In the genomic region with DNA sequence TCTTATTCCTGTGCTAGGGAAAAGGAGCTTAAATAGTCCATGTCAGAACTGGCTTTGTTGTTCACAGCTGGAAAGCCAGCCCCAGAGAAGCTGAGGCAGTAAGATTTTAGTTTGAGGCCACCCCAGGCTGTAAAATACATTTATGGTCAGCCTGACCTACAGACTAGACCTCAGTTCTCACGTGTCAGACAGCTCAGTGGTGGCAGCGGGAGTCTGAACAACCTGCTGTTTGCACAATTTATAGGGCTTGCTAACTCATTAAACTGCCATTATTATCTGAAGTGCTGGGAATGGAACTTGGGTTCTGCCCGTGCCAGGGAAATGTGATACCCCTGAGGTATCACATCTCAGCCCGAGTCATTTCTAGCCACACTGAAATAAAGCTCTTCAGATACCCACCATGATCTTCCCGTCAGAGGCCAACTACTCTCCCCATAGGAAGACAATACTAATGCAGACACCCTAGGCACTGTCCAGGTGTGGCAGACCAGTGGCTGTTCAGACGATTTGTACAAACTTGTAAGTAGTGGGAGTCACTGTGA, we compare ENCODE assay signal across 30 mouse cellular contexts. TPM values are rescaled to one million over a fixed set of nuclear protein-coding genes. Genes with fewer than 3 reads are reported as not detected.
DNase-seq lines count a peak whose midpoint lies in the region; ATAC-seq and TF ChIP-seq lines count a peak whose summit lies in the region.
"Had no signal": no experiment of that assay in that cellular context is flagged by ENCODE, and none has a peak within 500 bp of the region (broad histone marks: within the 10 kb centered on the region; RNA-seq: fewer than 3 reads in every experiment).

No protein-coding gene starts in this region.

- H3K4me2 ChIP-seq in kidney, embryonic 14.5 days (replicated peaks; ENCODE audit: low read depth, low read length) = no peak overlapping the region
- H3K4me2 ChIP-seq in kidney, postnatal 0 days (ENCODE audit: low read length) = no peak overlapping the region
- H3K4me2 ChIP-seq in intestine, embryonic 15.5 days (replicated peaks) = no peak overlapping the region
- H3K4me2 ChIP-seq in intestine, postnatal 0 days (replicated peaks; ENCODE audit: low read depth) = no peak overlapping the region
- H3K4me2 ChIP-seq in forebrain, postnatal 0 days (ENCODE audit: low read depth) = no peak overlapping the region
- H3K4me2 ChIP-seq: embryonic facial prominence, embryonic 13.5 days; forebrain, embryonic 12.5 days; forebrain, embryonic 15.5 days; heart, embryonic 12.5 days; heart, embryonic 15.5 days; hindbrain, embryonic 13.5 days had no signal

- H3K27ac ChIP-seq in kidney, embryonic 14.5 days (ENCODE audit: low read depth, low read length) = no peak overlapping the region
- no peak overlapping the region for H3K27ac ChIP-seq in kidney, adult 2 months (ENCODE audit: insufficient read depth, low read depth, low read length)
- no peak overlapping the region for H3K27ac ChIP-seq in kidney, postnatal 0 days
- H3K27ac ChIP-seq in intestine, embryonic 15.5 days = 0 out of 2 replicates have a peak overlapping the region, but pooled peaks have one; percentile 36
- H3K27ac ChIP-seq in intestine, postnatal 0 days (ENCODE audit: low read depth, low read length) = peak overlapping the region; percentile 64
- no peak overlapping the region for H3K27ac ChIP-seq in forebrain, postnatal 0 days (ENCODE audit: low read depth, low read length)
- H3K27ac ChIP-seq: embryonic facial prominence, embryonic 13.5 days; forebrain, embryonic 12.5 days; forebrain, embryonic 15.5 days; heart, embryonic 15.5 days; hindbrain, embryonic 10.5 days; hindbrain, embryonic 13.5 days had no signal

- peak; percentile 88 for ATAC-seq in kidney, embryonic 14.5 days (ENCODE audit: low FRiP score, low TSS enrichment)
- ATAC-seq in kidney, postnatal 0 days (replicated peaks; ENCODE audit: low FRiP score, low read depth) = no peak; the same call in 1 of the 2 replicates
- peak; percentile 76 for ATAC-seq in intestine, embryonic 15.5 days
- peak; percentile 56 for ATAC-seq in intestine, postnatal 0 days
- ATAC-seq in forebrain, postnatal 0 days = no peak
- ATAC-seq: forebrain, embryonic 15.5 days; hindbrain, embryonic 16.5 days; Patski had no signal

- no peak for TF ChIP-seq POLR2A in kidney, adult 2 months (IDR thresholded peaks at IDR 0.05; ENCODE audit: low read depth, low read length)

- H3K4me3 ChIP-seq in kidney, embryonic 14.5 days (ENCODE audit: low read length) = no peak overlapping the region
- H3K4me3 ChIP-seq in kidney, adult 2 months (ENCODE audit: insufficient read depth, low read depth, low read length) = no peak overlapping the region
- no peak overlapping the region for H3K4me3 ChIP-seq in kidney, postnatal 0 days (replicated peaks; ENCODE audit: low read depth, low read length)
- H3K4me3 ChIP-seq in intestine, embryonic 15.5 days (replicated peaks) = no peak overlapping the region
- H3K4me3 ChIP-seq in intestine, postnatal 0 days (ENCODE audit: low read depth, low read length) = no peak overlapping the region
- no peak overlapping the region for H3K4me3 ChIP-seq in forebrain, postnatal 0 days (ENCODE audit: low read depth, low read length)
- H3K4me3 ChIP-seq: embryonic facial prominence, embryonic 13.5 days; erythroblast, embryonic 14.5 days; forebrain, embryonic 12.5 days; forebrain, embryonic 15.5 days; heart, embryonic 12.5 days; heart, embryonic 15.5 days; hindbrain, embryonic 10.5 days; hindbrain, embryonic 13.5 days had no signal

- H3K9me3 ChIP-seq in kidney, embryonic 14.5 days (ENCODE audit: control insufficient read depth, low read length) = no peaks in the 10 kb centered on the region
- H3K9me3 ChIP-seq in kidney, postnatal 0 days (replicated peaks; ENCODE audit: low read length) = no peaks in the 10 kb centered on the region
- H3K9me3 ChIP-seq in intestine, embryonic 15.5 days = no peaks in the 10 kb centered on the region
- no peaks in the 10 kb centered on the region for H3K9me3 ChIP-seq in intestine, postnatal 0 days (ENCODE audit: control insufficient read depth)
- no peaks in the 10 kb centered on the region for H3K9me3 ChIP-seq in forebrain, postnatal 0 days (ENCODE audit: low read length)
- H3K9me3 ChIP-seq: embryonic facial prominence, embryonic 13.5 days; forebrain, embryonic 12.5 days; forebrain, embryonic 15.5 days; G1E; heart, embryonic 12.5 days; heart, embryonic 15.5 days; hindbrain, embryonic 10.5 days; hindbrain, embryonic 13.5 days had no signal

- no peak for DNase-seq in kidney, adult 2 months
- DNase-seq in kidney, postnatal 0 days (ENCODE audit: low spot score) = peak; percentile 74
- DNase-seq in kidney, postnatal 10 days = no peak
- DNase-seq in forebrain, postnatal 0 days = no peak
- DNase-seq: adrenal gland, postnatal 10 days; adrenal gland, postnatal 36 days; B cell, adult 2 months; cerebellum, adult 18-20 months; cerebellum, adult 9-10 months; cerebellum, postnatal 14 days; heart, adult 18-20 months; heart, postnatal 10 days; heart, postnatal 36 days had no signal

- WGBS in kidney, embryonic 14.5 days = 16% methylated on average over 6 of the region's 6 CpGs
- 53% methylated on average over 6 of the region's 6 CpGs for WGBS in kidney, adult 2 months
- WGBS in kidney, postnatal 0 days = 18% methylated on average over 6 of the region's 6 CpGs
- WGBS in intestine, embryonic 15.5 days = 55% methylated on average over 6 of the region's 6 CpGs
- WGBS in intestine, postnatal 0 days = 42% methylated on average over 6 of the region's 6 CpGs
- 82% methylated on average over 6 of the region's 6 CpGs for WGBS in forebrain, postnatal 0 days

- H3K36me3 ChIP-seq in kidney, embryonic 14.5 days (ENCODE audit: control insufficient read depth, insufficient read depth, low read length) = peaks cover 87% of the 10 kb centered on the region
- H3K36me3 ChIP-seq in kidney, adult 2 months (ENCODE audit: control insufficient read depth, insufficient read depth, low read length) = no peaks in the 10 kb centered on the region; the same call in 1 of the 2 replicates
- peaks cover 55% of the 10 kb centered on the region for H3K36me3 ChIP-seq in kidney, postnatal 0 days (ENCODE audit: insufficient read depth, low read length)
- H3K36me3 ChIP-seq in intestine, embryonic 15.5 days = peaks cover 25% of the 10 kb centered on the region
- peaks cover 56% of the 10 kb centered on the region for H3K36me3 ChIP-seq in intestine, postnatal 0 days (ENCODE audit: control insufficient read depth, insufficient read depth)
- H3K36me3 ChIP-seq in forebrain, postnatal 0 days (ENCODE audit: insufficient read depth) = peaks cover 82% of the 10 kb centered on the region

- no peak for TF ChIP-seq CTCF in kidney, adult 2 months (conservative IDR thresholded peaks at IDR 0.05; ENCODE audit: insufficient read depth, insufficient read length, low read depth, low read length)
- TF ChIP-seq CTCF in kidney, postnatal 0 days (IDR thresholded peaks at IDR 0.05; ENCODE audit: low read depth) = no peak
- no peak for TF ChIP-seq CTCF in intestine, postnatal 0 days (IDR thresholded peaks at IDR 0.05; ENCODE audit: low read depth)
- no peak for TF ChIP-seq CTCF in forebrain, postnatal 0 days (IDR thresholded peaks at IDR 0.05; ENCODE audit: low read depth)

- H3K27me3 ChIP-seq in kidney, embryonic 14.5 days (ENCODE audit: control insufficient read depth, insufficient read depth, low read length) = no peaks in the 10 kb centered on the region
- H3K27me3 ChIP-seq in kidney, adult 2 months (replicated peaks; ENCODE audit: control insufficient read depth, insufficient read depth, low read length) = no peaks in the 10 kb centered on the region
- H3K27me3 ChIP-seq in kidney, postnatal 0 days (ENCODE audit: insufficient read depth, low read length) = no peaks in the 10 kb centered on the region
- no peaks in the 10 kb centered on the region for H3K27me3 ChIP-seq in intestine, embryonic 15.5 days (replicated peaks)
- no peaks in the 10 kb centered on the region for H3K27me3 ChIP-seq in intestine, postnatal 0 days (replicated peaks; ENCODE audit: control insufficient read depth, insufficient read depth, low read length)
- H3K27me3 ChIP-seq in forebrain, postnatal 0 days (ENCODE audit: insufficient read depth, low read length) = no peaks in the 10 kb centered on the region
- H3K27me3 ChIP-seq: CH12.LX; embryonic facial prominence, embryonic 13.5 days; forebrain, embryonic 12.5 days; forebrain, embryonic 15.5 days; heart, embryonic 12.5 days; heart, embryonic 15.5 days; hindbrain, embryonic 13.5 days; Patski had no signal

- H3K9ac ChIP-seq in kidney, embryonic 14.5 days (ENCODE audit: low read depth, low read length) = no peak overlapping the region
- H3K9ac ChIP-seq in kidney, postnatal 0 days (ENCODE audit: low read depth, low read length) = no peak overlapping the region
- no peak overlapping the region for H3K9ac ChIP-seq in intestine, embryonic 15.5 days
- no peak overlapping the region for H3K9ac ChIP-seq in intestine, postnatal 0 days (ENCODE audit: low read depth, low read length)
- H3K9ac ChIP-seq in forebrain, postnatal 0 days = no peak overlapping the region
- H3K9ac ChIP-seq: embryonic facial prominence, embryonic 13.5 days; forebrain, embryonic 12.5 days; forebrain, embryonic 15.5 days; heart, embryonic 12.5 days; heart, embryonic 15.5 days; hindbrain, embryonic 13.5 days had no signal

- no peaks in the 10 kb centered on the region for H3K4me1 ChIP-seq in kidney, embryonic 14.5 days (ENCODE audit: control insufficient read depth, insufficient read depth, low read length)
- H3K4me1 ChIP-seq in kidney, adult 2 months (ENCODE audit: control insufficient read depth, insufficient read depth, low read length) = no peaks in the 10 kb centered on the region; the same call in 1 of the 2 replicates
- H3K4me1 ChIP-seq in kidney, postnatal 0 days (replicated peaks; ENCODE audit: insufficient read depth, low read length) = no peaks in the 10 kb centered on the region
- no peaks in the 10 kb centered on the region for H3K4me1 ChIP-seq in intestine, embryonic 15.5 days (replicated peaks)
- H3K4me1 ChIP-seq in intestine, postnatal 0 days (replicated peaks; ENCODE audit: control insufficient read depth, insufficient read depth, low read length) = no peaks in the 10 kb centered on the region
- no peaks in the 10 kb centered on the region for H3K4me1 ChIP-seq in forebrain, postnatal 0 days (ENCODE audit: insufficient read depth)
- H3K4me1 ChIP-seq: embryonic facial prominence, embryonic 13.5 days; forebrain, embryonic 12.5 days; hindbrain, embryonic 10.5 days had no signal

RNA-seq across cellular contexts. Expression of a gene that starts 25.4 kb away (rescaled TPM):
- polyA plus RNA-seq in kidney, embryonic 14.5 days (2014; fragmentation: Nextera tagmentation; extraction: Ambion mirVana) = 62.0 and 89.1 TPM in 2 replicates
- 43.8 and 47.2 TPM in 2 replicates for polyA plus RNA-seq in kidney, adult 2 months (2012; rRNA removed)
- polyA plus RNA-seq in kidney, postnatal 0 days (2015; fragmentation: Nextera tagmentation; extraction: Ambion mirVana) = 69.9 and 74.8 TPM in 2 replicates
- polyA plus RNA-seq in intestine, embryonic 15.5 days (2015; fragmentation: Nextera tagmentation; extraction: Ambion mirVana) = 78.3 and 79.4 TPM in 2 replicates
- 43.2 and 46.2 TPM in 2 replicates for polyA plus RNA-seq in intestine, postnatal 0 days (2015; fragmentation: Nextera tagmentation; extraction: Ambion mirVana)
- 100 and 121 TPM in 2 replicates for total RNA-seq in forebrain, postnatal 0 days (2014; rRNA removed)
- 107 and 114 TPM in 2 replicates for polyA plus RNA-seq in forebrain, postnatal 0 days (2015; fragmentation: Nextera tagmentation; extraction: Ambion mirVana)

RNA-seq across cellular contexts. Expression of a gene that starts 36.4 kb away (rescaled TPM):
- polyA plus RNA-seq in kidney, embryonic 14.5 days (2014; fragmentation: Nextera tagmentation; extraction: Ambion mirVana) = not detected in 2 replicates
- polyA plus RNA-seq in kidney, adult 2 months (2012; rRNA removed) = 0.16 TPM in 2 replicates
- polyA plus RNA-seq in kidney, postnatal 0 days (2015; fragmentation: Nextera tagmentation; extraction: Ambion mirVana) = not detected in 2 replicates
- not detected in 2 replicates for polyA plus RNA-seq in intestine, embryonic 15.5 days (2015; fragmentation: Nextera tagmentation; extraction: Ambion mirVana)
- not detected in 2 replicates for polyA plus RNA-seq in intestine, postnatal 0 days (2015; fragmentation: Nextera tagmentation; extraction: Ambion mirVana)
- total RNA-seq in forebrain, postnatal 0 days (2014; rRNA removed) = not detected in 2 replicates
- not detected in 2 replicates for polyA plus RNA-seq in forebrain, postnatal 0 days (2015; fragmentation: Nextera tagmentation; extraction: Ambion mirVana)
- total RNA-seq: adrenal gland, postnatal 10 days; CH12.LX; gastrocnemius, adult 18-20 months; gastrocnemius, postnatal 14 days; heart, adult 18-20 months; heart, postnatal 10 days; heart, postnatal 36 days had no signal
- polyA plus RNA-seq: embryonic facial prominence, embryonic 13.5 days; erythroblast, embryonic 14.5 days; forebrain, embryonic 12.5 days; forebrain, embryonic 15.5 days; heart, embryonic 12.5 days; heart, embryonic 15.5 days; Patski had no signal

RNA-seq across cellular contexts. Expression of a gene that starts 39.0 kb away (rescaled TPM):
- polyA plus RNA-seq in kidney, embryonic 14.5 days (2014; fragmentation: Nextera tagmentation; extraction: Ambion mirVana) = 27.1 and 35.7 TPM in 2 replicates
- 5.3 and 6.3 TPM in 2 replicates for polyA plus RNA-seq in kidney, adult 2 months (2012; rRNA removed)
- 10.8 and 11.6 TPM in 2 replicates for polyA plus RNA-seq in kidney, postnatal 0 days (2015; fragmentation: Nextera tagmentation; extraction: Ambion mirVana)
- 18.5 and 18.6 TPM in 2 replicates for polyA plus RNA-seq in intestine, embryonic 15.5 days (2015; fragmentation: Nextera tagmentation; extraction: Ambion mirVana)
- 3.6 and 4.0 TPM in 2 replicates for polyA plus RNA-seq in intestine, postnatal 0 days (2015; fragmentation: Nextera tagmentation; extraction: Ambion mirVana)
- total RNA-seq in forebrain, postnatal 0 days (2014; rRNA removed) = 18.4 and 19.2 TPM in 2 replicates
- 6.2 and 9.1 TPM in 2 replicates for polyA plus RNA-seq in forebrain, postnatal 0 days (2015; fragmentation: Nextera tagmentation; extraction: Ambion mirVana)

RNA-seq across cellular contexts. Expression of a gene that starts 42.1 kb away (rescaled TPM):
- polyA plus RNA-seq in kidney, embryonic 14.5 days (2014; fragmentation: Nextera tagmentation; extraction: Ambion mirVana) = 137 and 186 TPM in 2 replicates
- 52.1 and 78.2 TPM in 2 replicates for polyA plus RNA-seq in kidney, adult 2 months (2012; rRNA removed)
- 139 and 146 TPM in 2 replicates for polyA plus RNA-seq in kidney, postnatal 0 days (2015; fragmentation: Nextera tagmentation; extraction: Ambion mirVana)
- 126 and 128 TPM in 2 replicates for polyA plus RNA-seq in intestine, embryonic 15.5 days (2015; fragmentation: Nextera tagmentation; extraction: Ambion mirVana)
- 86.2 and 90.1 TPM in 2 replicates for polyA plus RNA-seq in intestine, postnatal 0 days (2015; fragmentation: Nextera tagmentation; extraction: Ambion mirVana)
- total RNA-seq in forebrain, postnatal 0 days (2014; rRNA removed) = 39.4 and 70.9 TPM in 2 replicates
- 107 TPM in 2 replicates for polyA plus RNA-seq in forebrain, postnatal 0 days (2015; fragmentation: Nextera tagmentation; extraction: Ambion mirVana)

Comparison
In these comparisons a context has a peak if more than half of its experiments do, and no peak if none do; other contexts are left out.
1. ATAC-seq: peak in kidney, embryonic 14.5 days (single experiment), intestine, embryonic 15.5 days (single experiment) and intestine, postnatal 0 days (single experiment); none in kidney, postnatal 0 days (single experiment) and forebrain, postnatal 0 days (single experiment).
2. H3K27ac ChIP-seq: peak in intestine, embryonic 15.5 days (single experiment) and intestine, postnatal 0 days (single experiment); none in kidney, embryonic 14.5 days (single experiment), kidney, adult 2 months (single experiment), kidney, postnatal 0 days (single experiment) and forebrain, postnatal 0 days (single experiment).